Mouse (Mus musculus): Measurements from ENCODE around the gene Msantd1. TPM values are rescaled to one million over a fixed set of nuclear protein-coding genes. Genes with fewer than 3 reads are reported as not detected.

The Msantd1 gene
- polyA plus RNA-seq, 1 experiment: not detected

Other genes starting within 250 kb of the Msantd1 start
- 11.8 and 14.8 TPM in 2 replicates for gene Nop14, start 247.9 kb upstream of the Msantd1 start, polyA plus RNA-seq (2012; ENCODE audit: insufficient read depth, insufficient read length, missing spikeins)
- gene Grk4, start 247.6 kb upstream of the Msantd1 start, polyA plus RNA-seq (2012; ENCODE audit: insufficient read depth, insufficient read length, missing spikeins): 2.4 and 2.7 TPM in 2 replicates
- gene Htt, start 146.3 kb upstream of the Msantd1 start, polyA plus RNA-seq (2012; ENCODE audit: insufficient read depth, insufficient read length, missing spikeins): 5.8 and 6.9 TPM in 2 replicates
- gene Rgs12, start 41.4 kb downstream of the Msantd1 start, polyA plus RNA-seq (2012; ENCODE audit: insufficient read depth, insufficient read length, missing spikeins): 2.7 and 4.7 TPM in 2 replicates
- not detected in 2 replicates for gene Hgfac, start 133.5 kb downstream of the Msantd1 start, polyA plus RNA-seq (2012; ENCODE audit: insufficient read depth, insufficient read length, missing spikeins)
- gene Dok7, start 148.8 kb downstream of the Msantd1 start, polyA plus RNA-seq (2012; ENCODE audit: insufficient read depth, insufficient read length, missing spikeins): 0.46 TPM in 1 of 2 replicates, not detected in the other
- 33.0 and 44.9 TPM in 2 replicates for gene Lrpap1, start 197.8 kb downstream of the Msantd1 start, polyA plus RNA-seq (2012; ENCODE audit: insufficient read depth, insufficient read length, missing spikeins)